Mouse (Mus musculus): ENCODE data around the gene Scml2. TPM values are rescaled to one million over a fixed set of nuclear protein-coding genes. Genes with fewer than 3 reads are reported as not detected.

Scml2 gene
- polyA plus RNA-seq (2017; shearing (Covaris generic)): not detected

GRCm38 (mm10) chrX:161116893-161117292 is at the start of gene Scml2:
Gene Scml2 (plus strand): TSS chrX:161117193.

DNA sequence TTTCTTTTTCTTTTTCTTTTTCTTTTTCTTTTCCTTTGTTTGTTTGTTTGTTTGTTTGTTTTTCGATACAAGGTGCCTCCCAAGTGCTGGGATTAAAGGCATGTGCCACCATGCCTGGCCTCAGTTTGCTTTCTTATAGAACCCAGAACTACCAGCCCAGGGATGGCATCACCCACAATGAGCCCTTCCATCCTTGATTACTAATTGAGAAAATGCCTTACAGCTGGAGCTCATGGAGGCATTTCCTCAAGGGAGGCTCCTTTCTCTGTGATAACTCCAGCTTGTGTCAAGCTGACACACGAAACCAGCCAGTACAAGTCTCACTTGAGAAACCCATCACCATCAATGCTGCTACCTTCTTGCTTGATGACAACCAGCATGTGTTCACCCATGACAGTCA is 170.2 kb downstream of the Scml2 start, which contains the start of gene Gm15262:
Gene Gm15262 (plus strand): TSS at position 301 of the 400 bp plus-strand sequence.

Other genes starting within 250 kb of the Scml2 start
- 0.44 TPM for gene Gja6, start 210.1 kb upstream of the Scml2 start, polyA plus RNA-seq (2017; shearing (Covaris generic))
- 0.38 TPM for gene Cdkl5, start 122.5 kb upstream of the Scml2 start, polyA plus RNA-seq (2017; shearing (Covaris generic))
- gene Gm15262, start 170.3 kb downstream of the Scml2 start, polyA plus RNA-seq (2017; shearing (Covaris generic)): 0.07 TPM